Mouse (Mus musculus) heart, adult 2 months (tissue): ENCODE results near the gene Ube2v1.

Experiments
- CTCF ChIP-seq: fragments of 200-600 bp; IDR thresholded peaks from 2 replicates; pipeline ENCODE4 v1.8.1; 2022; ENCODE audit warnings: antibody characterized with exemption, mild to moderate bottlenecking, moderate library complexity
- EP300 ChIP-seq: fragments of 200-500 bp; IDR thresholded peaks from 2 replicates; pipeline ENCODE4 v1.6.1; 2011; ENCODE audit warnings: low read depth, low read length, control low read depth; ENCODE audit not compliant: insufficient read depth
- POLR2A ChIP-seq: fragments of 200-500 bp; IDR thresholded peaks from 2 replicates; pipeline ENCODE4 v1.6.1; 2011; ENCODE audit warnings: mild to moderate bottlenecking, low read depth, low read length, control low read depth; ENCODE audit not compliant: insufficient read depth

GRCm38 (mm10) chr2:167633537-167633872, 1.6 kb upstream of the Ube2v1 start:
- TF ChIP-seq CTCF: no peak
- TF ChIP-seq POLR2A: no peak
- TF ChIP-seq EP300: no peak
